19 mouse cellular contexts compared by ENCODE assay signal in genomic region chr1:170607231-170607917, GRCm38 (mm10).
"Had no signal": no experiment of that assay in that cellular context is flagged by ENCODE, and none has a peak within 500 bp of the region (broad histone marks: within the 10 kb centered on the region; RNA-seq: fewer than 3 reads in every experiment).

No protein-coding gene starts in this region.

- H3K4me1 ChIP-seq: midbrain, embryonic 10.5 days; neural tube, embryonic 13.5 days; neural tube, embryonic 15.5 days had no signal

- H3K36me3 ChIP-seq: liver, embryonic 15.5 days; midbrain, embryonic 10.5 days; neural tube, embryonic 13.5 days; neural tube, embryonic 15.5 days had no signal

- H3K27ac ChIP-seq: liver, embryonic 15.5 days; midbrain, embryonic 10.5 days; neural tube, embryonic 13.5 days; neural tube, embryonic 15.5 days had no signal

- DNase-seq: lung, adult 18-20 months; lung, embryonic 14.5 days; lung, postnatal 10 days; lung, postnatal 4 days; midbrain, embryonic 14.5 days; retina, postnatal 1 day; right cerebral cortex, adult 18-20 months; right cerebral cortex, postnatal 25 days; right cerebral cortex, postnatal 4 days; spleen, adult 18-20 months; thymus, adult 18-20 months; thymus, postnatal 14 days; thymus, postnatal 36 days had no signal

- H3K4me3 ChIP-seq: liver, embryonic 15.5 days; midbrain, embryonic 10.5 days; myocyte; neural tube, embryonic 13.5 days; neural tube, embryonic 15.5 days had no signal

- H3K9me3 ChIP-seq: liver, embryonic 15.5 days; midbrain, embryonic 10.5 days; neural tube, embryonic 13.5 days; neural tube, embryonic 15.5 days had no signal

- H3K4me2 ChIP-seq: liver, embryonic 15.5 days; lung, embryonic 14.5 days; neural tube, embryonic 13.5 days; neural tube, embryonic 15.5 days had no signal

- ATAC-seq: midbrain, embryonic 16.5 days had no signal

- H3K9ac ChIP-seq: liver, embryonic 15.5 days; lung, embryonic 14.5 days; neural tube, embryonic 13.5 days; neural tube, embryonic 15.5 days had no signal

- H3K27me3 ChIP-seq: liver, embryonic 15.5 days; neural tube, embryonic 13.5 days; neural tube, embryonic 15.5 days had no signal
